Mouse (Mus musculus) ES-Bruce4 (cell line): ENCODE data around the gene Ghrh. TPM values are rescaled to one million over a fixed set of nuclear protein-coding genes. Genes with fewer than 3 reads are reported as not detected.

ENCODE experiments used
- H3K27ac ChIP-seq: 2 replicates; pipeline ENCODE4 v1.5.1; 2012; ENCODE audit warnings: low read length, inconsistent platforms; ENCODE audit not compliant: insufficient read depth
- H3K27me3 ChIP-seq: 2 replicates; pipeline ENCODE4 v1.6.1; 2012; ENCODE audit warnings: mild to moderate bottlenecking, low read length, inconsistent platforms; ENCODE audit not compliant: control insufficient read depth, poor library complexity, insufficient read depth, severe bottlenecking
- H3K36me3 ChIP-seq: 2 replicates; pipeline ENCODE4 v1.6.1; 2012; ENCODE audit warnings: inconsistent platforms, mild to moderate bottlenecking, low read length, moderate library complexity; ENCODE audit not compliant: control insufficient read depth, poor library complexity, insufficient read depth, severe bottlenecking
- H3K4me1 ChIP-seq: one replicate; pipeline ENCODE4 v1.8.1; 2011; ENCODE audit warnings: low read length; ENCODE audit not compliant: control insufficient read depth, insufficient read depth
- H3K4me3 ChIP-seq: 2 replicates; pipeline ENCODE4 v1.5.1; 2011; ENCODE audit warnings: low read depth, mild to moderate bottlenecking, low read length
- H3K9ac ChIP-seq: 2 replicates; pipeline ENCODE4 v1.6.1; 2012; ENCODE audit warnings: low read depth, mild to moderate bottlenecking, inconsistent platforms; ENCODE audit not compliant: poor library complexity, severe bottlenecking
- H3K9me3 ChIP-seq: replicated peaks from 2 replicates; pipeline ENCODE4 v1.6.1; 2012; ENCODE audit warnings: mild to moderate bottlenecking, low read length, inconsistent platforms; ENCODE audit not compliant: control insufficient read depth, poor library complexity, insufficient read depth, severe bottlenecking
- CTCF ChIP-seq: IDR thresholded peaks from one replicate; pipeline ENCODE4 v1.8.1; 2011; ENCODE audit warnings: low read depth, low read length
- EP300 ChIP-seq: IDR thresholded peaks from 2 replicates; pipeline ENCODE4 v1.6.1; 2011; ENCODE audit warnings: low read depth, low read length; ENCODE audit not compliant: insufficient read depth
- POLR2A ChIP-seq: IDR thresholded peaks from one replicate; pipeline ENCODE4 v1.8.1; 2011; ENCODE audit warnings: low read length; ENCODE audit not compliant: insufficient read depth
- polyA plus RNA-seq: library from polyadenylated mRNA; stranded (reverse); fragments of >200 nt; gene quantifications from 2 replicates; pipeline ENCODE4 v1.2.4, GENCODE M21; 2011; ENCODE audit warnings: low read depth; ENCODE audit not compliant: missing spikeins, insufficient read depth, insufficient read length

Gene Ghrh
- polyA plus RNA-seq, 1 experiment, result not detected

DNA sequence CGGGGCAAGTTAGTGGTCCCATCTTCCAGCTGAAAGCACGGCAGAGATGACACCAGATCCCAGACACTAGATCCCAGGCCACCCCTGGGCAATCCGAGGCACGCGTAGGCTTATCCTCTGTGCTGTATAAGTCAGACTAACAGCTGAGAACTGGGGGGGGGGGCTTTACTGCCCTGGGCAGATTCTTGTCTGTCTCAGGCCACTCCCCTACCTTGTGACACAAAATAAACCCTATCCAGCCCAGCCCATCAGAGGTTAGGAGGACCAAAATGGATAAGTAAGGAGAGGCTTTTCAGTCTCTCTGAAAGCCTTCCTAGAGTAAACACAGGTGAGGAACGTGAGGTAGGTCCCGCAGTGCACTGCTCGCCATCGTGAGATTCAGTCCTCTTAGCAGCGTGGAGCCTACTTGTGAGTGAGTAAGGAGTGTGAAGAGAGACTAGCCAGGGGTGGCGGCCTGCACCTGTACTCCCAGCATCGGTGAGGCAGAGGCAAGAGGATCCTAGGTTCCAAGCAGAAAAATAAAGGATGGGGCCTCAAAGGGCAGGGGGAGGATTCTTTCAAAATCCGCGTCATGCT, 30.9 kb downstream of the Ghrh start:
- no peaks in the 10 kb centered on the region for H3K4me1 ChIP-seq
- no peak overlapping the region for H3K27ac ChIP-seq
- H3K9me3 ChIP-seq, result no peaks in the 10 kb centered on the region
- no peak overlapping the region for H3K9ac ChIP-seq
- TF ChIP-seq EP300 (no peak), CTCF (no peak), POLR2A (no peak)
- H3K27me3 ChIP-seq, result no peaks in the 10 kb centered on the region
- H3K36me3 ChIP-seq, result peaks cover 56% of the 10 kb centered on the region
- H3K4me3 ChIP-seq, result no peak overlapping the region

DNA sequence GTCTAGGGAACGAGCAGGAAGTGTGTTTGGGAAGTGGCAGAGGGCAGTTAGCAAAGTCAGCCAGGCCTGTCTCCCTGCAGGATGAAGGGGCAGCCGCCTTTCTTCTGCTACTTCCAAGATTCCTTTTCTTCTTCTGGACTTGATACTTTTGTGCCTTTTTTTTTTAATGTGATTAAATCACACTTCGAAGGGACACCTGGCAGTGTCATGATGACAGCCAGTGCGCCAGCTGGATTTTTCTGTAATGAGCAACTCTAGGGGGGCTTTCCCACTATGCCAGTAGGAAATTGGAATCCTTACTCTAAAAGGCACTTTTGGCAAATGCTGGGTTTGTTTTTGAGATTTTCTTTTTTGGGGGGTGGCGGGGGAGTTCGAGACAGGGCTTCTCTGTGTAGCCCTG, 31.8 kb downstream of the Ghrh start:
- H3K27me3 ChIP-seq, result no peaks in the 10 kb centered on the region
- no peaks in the 10 kb centered on the region for H3K4me1 ChIP-seq
- H3K9ac ChIP-seq, result no peak overlapping the region
- peaks cover 62% of the 10 kb centered on the region for H3K36me3 ChIP-seq
- no peaks in the 10 kb centered on the region for H3K9me3 ChIP-seq
- no peak overlapping the region for H3K27ac ChIP-seq
- no peak overlapping the region for H3K4me3 ChIP-seq
- TF ChIP-seq POLR2A, result no peak
- no peak for TF ChIP-seq EP300

DNA sequence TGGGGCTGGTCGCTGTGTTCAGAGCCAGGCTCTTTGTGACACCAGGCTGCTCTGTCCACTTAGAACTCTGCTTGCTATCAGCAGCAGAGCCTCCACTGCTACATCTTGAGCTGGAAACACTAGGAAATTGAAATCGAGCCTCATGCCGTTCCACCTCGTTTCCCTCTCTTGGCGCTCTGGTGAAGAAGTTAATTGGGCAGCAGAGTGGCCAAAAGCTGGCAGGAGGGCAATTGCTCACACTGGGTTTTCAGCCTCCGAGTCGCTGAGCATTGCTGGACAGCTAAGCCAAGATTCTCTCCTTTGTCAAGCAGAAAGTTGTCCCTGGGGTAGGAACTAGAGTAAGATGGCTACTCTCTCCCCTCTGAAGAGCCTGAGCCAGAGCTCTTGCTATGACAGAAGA, 33.0 kb downstream of the Ghrh start:
- Histone ChIP-seq H3K9me3 (no peaks in the 10 kb centered on the region), H3K36me3 (peaks cover 59% of the 10 kb centered on the region), H3K27ac (no peak overlapping the region), H3K9ac (no peak overlapping the region), H3K27me3 (no peaks in the 10 kb centered on the region), H3K4me1 (no peaks in the 10 kb centered on the region), H3K4me3 (no peak overlapping the region)
- TF ChIP-seq CTCF (no peak), POLR2A (no peak), EP300 (no peak)

DNA sequence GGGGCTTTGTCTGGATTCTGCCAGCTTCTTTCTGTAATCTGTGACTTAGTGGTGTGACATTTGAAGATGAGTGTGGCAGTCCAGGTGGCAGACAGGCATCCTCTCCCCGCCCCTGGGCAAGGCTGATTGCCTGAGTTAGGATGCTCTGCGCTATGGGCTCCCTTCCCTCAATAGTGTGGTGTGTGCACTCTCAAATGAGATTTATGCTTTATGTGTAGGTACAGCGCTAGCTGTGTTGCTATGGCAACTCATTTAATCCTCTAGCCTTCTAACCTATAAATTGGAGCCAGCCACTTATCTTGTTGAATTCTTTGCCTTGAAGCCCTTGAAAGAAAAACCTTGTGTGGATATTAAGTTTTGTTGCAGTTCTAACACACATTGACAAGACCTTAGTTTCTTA, 33.6 kb downstream of the Ghrh start:
- no peak for TF ChIP-seq EP300
- TF ChIP-seq CTCF, result no peak
- TF ChIP-seq POLR2A, result no peak
- H3K4me1 ChIP-seq, result no peaks in the 10 kb centered on the region
- no peak overlapping the region for H3K9ac ChIP-seq
- H3K36me3 ChIP-seq, result peaks cover 60% of the 10 kb centered on the region
- no peaks in the 10 kb centered on the region for H3K27me3 ChIP-seq
- no peaks in the 10 kb centered on the region for H3K9me3 ChIP-seq
- H3K4me3 ChIP-seq, result no peak overlapping the region
- H3K27ac ChIP-seq, result no peak overlapping the region

DNA sequence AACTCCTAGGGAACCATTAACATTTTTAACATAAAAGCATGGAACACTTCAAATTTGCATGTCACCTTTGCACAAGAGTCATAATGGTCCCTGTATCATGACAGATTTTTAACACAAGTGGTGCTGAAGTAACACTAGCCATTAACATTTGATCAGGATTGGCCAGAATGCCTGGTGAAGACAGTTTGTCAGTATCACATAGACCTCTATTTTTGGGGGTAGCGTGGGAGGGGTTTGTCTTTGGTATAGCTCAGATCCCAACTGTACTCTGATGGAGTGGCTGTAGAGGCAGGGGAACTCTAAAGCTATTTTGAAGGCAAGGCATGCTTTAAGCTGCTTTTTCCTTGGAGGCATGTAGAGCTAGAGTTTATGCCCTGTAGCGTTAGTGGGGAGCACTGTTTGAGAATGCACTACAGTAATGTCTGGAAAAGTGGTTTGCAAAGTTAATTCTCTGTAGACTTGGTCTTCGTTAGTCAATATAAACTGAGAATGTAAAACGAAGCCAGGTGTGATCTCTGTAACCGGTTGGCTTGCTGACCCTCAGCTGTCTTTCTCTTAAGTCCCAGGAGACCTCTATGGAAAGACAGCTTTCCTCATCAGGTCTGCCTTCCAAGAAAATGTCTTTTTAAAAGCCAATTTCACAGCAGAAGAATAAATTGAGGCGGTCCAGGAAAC, 36.2 kb downstream of the Ghrh start:
- H3K4me3 ChIP-seq, result no peak overlapping the region
- peaks cover 57% of the 10 kb centered on the region for H3K36me3 ChIP-seq

DNA sequence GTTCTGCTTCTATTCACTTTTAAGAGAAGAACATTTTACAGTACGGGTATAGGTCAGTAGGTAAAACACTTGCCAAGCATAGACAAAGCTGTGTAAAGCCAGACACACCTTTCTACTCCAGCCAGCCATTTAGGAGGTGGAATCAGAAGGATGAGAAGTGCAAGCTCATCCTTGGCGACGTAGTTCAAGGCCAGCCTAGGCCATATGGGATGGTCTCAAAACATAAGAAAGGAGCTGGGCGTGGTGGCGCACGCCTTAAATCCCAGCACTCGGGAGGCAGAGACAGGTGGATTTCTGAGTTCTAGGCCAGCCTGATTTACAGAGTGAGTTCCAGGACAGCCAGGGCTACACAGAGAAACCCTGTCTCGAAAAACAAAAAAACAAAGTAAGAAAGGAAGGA, 37.7 kb downstream of the Ghrh start:
- H3K4me1 ChIP-seq, result no peaks in the 10 kb centered on the region
- H3K4me3 ChIP-seq, result no peak overlapping the region
- H3K27me3 ChIP-seq, result no peaks in the 10 kb centered on the region
- no peak overlapping the region for H3K27ac ChIP-seq
- no peak overlapping the region for H3K9ac ChIP-seq
- no peak for TF ChIP-seq POLR2A
- TF ChIP-seq EP300, result no peak
- no peaks in the 10 kb centered on the region for H3K9me3 ChIP-seq
- peaks cover 51% of the 10 kb centered on the region for H3K36me3 ChIP-seq

More for the DNA sequence above, 36.2 kb downstream of the Ghrh start:
- H3K27ac ChIP-seq, result no peak overlapping the region
- no peaks in the 10 kb centered on the region for H3K4me1 ChIP-seq
- H3K9ac ChIP-seq, result no peak overlapping the region
- H3K27me3 ChIP-seq, result no peaks in the 10 kb centered on the region
- TF ChIP-seq CTCF, result no peak
- TF ChIP-seq EP300, result no peak
- H3K9me3 ChIP-seq, result no peaks in the 10 kb centered on the region
